Mouse (Mus musculus): ENCODE results near the gene Rbpjl. TPM values are rescaled to one million over a fixed set of nuclear protein-coding genes. Genes with fewer than 3 reads are reported as not detected.

The Rbpjl gene
- total RNA-seq, 2 experiments from 2014 or later: not detected

DNA sequence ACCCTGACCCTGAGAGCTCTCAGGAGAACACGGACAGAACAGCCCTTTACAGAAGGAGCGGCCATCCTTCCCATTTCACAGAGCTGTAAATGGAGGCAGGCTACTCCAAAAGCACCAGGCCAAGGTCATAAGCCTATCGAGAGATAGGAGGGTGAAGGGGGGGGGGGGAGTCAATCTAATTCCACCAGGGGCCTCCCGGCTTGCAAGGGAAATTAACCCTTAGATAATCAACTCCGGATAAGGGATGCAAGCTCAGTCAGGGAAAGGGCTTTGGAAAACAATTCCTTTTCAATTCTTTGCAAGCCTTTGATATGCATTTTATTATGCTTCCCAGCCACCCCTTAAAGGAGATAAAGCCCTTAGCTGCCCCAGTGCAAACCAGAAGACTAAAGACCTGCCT lies 25.5 kb downstream of the Rbpjl start:
- DNase-seq (ENCODE audit: low spot score): no peak

DNA sequence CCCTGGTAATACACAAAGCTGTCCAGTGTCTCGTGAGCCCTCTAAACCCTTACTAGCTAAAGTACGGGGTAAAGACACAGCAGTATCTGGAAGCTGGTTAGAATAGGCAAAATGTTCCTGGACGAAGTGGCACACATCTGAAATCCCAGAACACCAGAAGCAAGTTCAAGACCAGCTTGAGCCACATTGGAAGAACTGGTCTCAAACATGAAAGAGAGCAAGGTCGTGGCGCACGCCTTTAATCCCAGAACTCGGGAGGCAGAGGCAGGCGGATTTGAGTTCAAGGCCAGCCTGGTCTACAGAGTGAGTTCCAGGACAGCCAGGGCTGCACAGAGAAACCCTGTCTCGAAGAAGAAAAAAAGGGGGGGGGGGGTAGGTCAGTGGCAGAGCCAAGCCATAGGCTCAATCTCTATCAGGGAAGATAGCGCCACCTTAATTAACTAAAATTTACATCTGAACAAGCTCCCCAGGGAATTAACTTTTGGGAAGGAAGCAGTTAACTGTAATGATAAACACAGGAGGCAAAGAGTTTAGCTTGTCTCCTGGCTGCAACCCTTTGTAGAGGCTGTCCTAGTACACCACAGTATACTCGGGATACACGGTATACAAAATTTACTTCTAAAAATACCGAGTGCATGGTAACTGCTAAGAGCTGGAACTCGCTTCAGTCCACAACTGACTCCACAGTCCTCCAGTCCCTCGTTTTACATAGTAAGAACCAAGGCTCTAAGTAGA lies 27.1 kb downstream of the Rbpjl start:
- no peak for DNase-seq (ENCODE audit: low spot score)

- no peak for DNase-seq (ENCODE audit: low spot score)
Measured at GRCm38 (mm10) chr2:164430697-164431096, 27.8 kb downstream of the Rbpjl start.

DNA sequence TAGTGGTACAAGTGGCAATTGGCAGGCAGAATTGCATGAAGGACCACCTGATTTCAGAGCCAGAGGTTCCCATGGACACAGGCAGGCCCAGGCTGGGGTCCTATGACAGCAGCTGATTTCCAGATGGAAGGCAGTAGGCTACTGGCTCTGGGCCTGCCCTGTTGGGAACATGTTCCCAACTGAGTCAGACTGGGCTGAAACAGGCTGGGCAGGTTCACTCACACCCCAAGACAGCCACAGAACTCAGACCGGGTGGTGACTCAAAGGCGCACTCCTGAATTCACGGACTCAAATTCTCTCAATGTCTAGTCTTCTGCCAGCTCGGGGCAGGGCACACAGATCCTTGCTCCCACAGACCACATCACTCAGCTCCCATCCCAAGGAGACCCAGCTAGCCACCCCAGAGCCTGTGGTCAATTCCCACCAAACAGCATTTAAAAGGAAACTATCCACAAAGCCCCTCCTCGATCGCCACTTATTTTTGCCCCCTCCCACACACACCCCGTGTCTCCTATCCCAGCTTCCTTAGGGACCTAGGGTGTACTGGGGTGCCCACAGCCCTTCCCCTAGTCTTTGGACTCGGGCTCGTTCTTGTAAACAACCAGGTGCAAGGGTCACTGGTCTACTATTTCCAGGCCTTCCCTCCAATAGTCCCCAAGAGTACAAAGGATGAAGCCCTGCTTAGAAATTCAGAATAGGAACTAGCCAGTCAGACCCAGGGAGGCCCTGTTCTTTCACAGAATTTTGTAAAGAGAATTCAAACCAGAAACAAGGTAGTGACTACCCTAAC lies 28.9 kb downstream of the Rbpjl start:
- no peak for DNase-seq (ENCODE audit: low spot score)

- peak; percentile 66 for DNase-seq (ENCODE audit: low spot score)
Measured at GRCm38 (mm10) chr2:164432541-164433191, 29.7 kb downstream of the Rbpjl start.

- no peak for DNase-seq (ENCODE audit: low spot score)
Measured at GRCm38 (mm10) chr2:164433278-164433895, 30.4 kb downstream of the Rbpjl start.

- DNase-seq (ENCODE audit: low spot score): no peak
Measured at GRCm38 (mm10) chr2:164434681-164435080, 31.7 kb downstream of the Rbpjl start.

GRCm38 (mm10) chr2:164435216-164436090 lies 32.5 kb downstream of the Rbpjl start:
- no peak for DNase-seq (ENCODE audit: low spot score)

GRCm38 (mm10) chr2:164436215-164436913 lies 33.4 kb downstream of the Rbpjl start:
- DNase-seq (ENCODE audit: low spot score): no peak

GRCm38 (mm10) chr2:164436961-164437360 lies 34.0 kb downstream of the Rbpjl start:
- peak; percentile 85 for DNase-seq (ENCODE audit: low spot score)

DNA sequence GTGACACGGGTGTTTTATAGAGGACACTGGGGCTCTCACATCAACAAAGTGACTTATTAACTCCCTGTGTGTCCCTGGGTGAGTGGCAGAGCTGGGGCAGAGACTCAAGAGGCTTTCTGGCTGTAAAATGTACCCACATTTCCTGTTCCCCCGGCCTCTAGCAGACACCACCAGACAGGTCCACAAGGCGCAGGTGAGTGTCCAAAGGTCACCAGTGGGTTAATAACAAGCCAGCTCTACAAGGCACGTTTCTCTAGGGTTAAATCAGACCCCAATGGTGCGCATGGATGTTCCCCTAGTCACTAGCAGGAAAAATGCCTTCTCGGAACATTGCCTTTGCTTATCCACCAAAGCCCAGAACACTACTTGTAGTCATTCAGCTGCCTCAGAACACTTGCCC lies 34.8 kb downstream of the Rbpjl start:
- no peak for DNase-seq (ENCODE audit: low spot score)

DNA sequence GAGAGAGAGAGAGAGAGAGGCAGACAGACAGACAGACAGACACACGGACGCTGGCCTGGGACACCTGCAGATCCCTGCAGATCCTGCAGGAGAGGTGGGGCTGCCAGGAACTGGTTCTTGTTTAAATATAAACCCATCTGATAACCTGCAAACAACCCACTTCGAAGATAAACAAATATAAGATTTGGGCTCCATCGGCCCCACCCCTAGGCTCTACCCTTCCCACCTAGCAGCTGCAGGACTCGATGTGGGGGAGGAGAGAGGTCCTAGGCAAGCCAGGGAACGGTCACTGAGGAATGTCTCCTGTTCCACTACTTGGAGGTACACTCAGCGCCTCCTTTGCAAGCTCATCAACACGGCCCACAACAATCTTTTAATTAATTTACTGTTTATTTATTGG lies 35.3 kb downstream of the Rbpjl start:
- no peak for DNase-seq (ENCODE audit: low spot score)

DNA sequence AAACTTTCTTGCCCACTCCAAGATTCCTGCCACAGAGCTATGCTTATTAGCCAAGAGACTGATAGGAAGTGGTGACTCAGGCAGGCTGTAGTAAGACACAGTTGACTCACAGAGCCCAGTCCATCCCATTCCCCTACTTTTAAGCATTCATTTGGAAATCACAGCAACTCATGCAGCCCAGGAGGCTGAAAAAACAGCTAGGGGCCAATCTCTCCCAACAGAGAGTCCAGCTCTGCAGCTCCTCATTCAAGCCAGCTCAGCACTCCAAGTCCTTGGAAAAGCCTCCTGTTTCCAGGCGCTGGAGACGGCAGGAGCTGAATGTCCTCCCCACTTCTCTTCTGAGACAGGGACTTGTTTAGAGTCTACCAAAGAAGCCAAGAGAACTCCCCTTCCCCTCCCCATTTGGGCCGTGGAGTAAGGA lies 36.1 kb downstream of the Rbpjl start:
- peak; percentile 63 for DNase-seq (ENCODE audit: low spot score)

GRCm38 (mm10) chr2:164440314-164440713 lies 37.4 kb downstream of the Rbpjl start:
- DNase-seq (ENCODE audit: low spot score): no peak

DNA sequence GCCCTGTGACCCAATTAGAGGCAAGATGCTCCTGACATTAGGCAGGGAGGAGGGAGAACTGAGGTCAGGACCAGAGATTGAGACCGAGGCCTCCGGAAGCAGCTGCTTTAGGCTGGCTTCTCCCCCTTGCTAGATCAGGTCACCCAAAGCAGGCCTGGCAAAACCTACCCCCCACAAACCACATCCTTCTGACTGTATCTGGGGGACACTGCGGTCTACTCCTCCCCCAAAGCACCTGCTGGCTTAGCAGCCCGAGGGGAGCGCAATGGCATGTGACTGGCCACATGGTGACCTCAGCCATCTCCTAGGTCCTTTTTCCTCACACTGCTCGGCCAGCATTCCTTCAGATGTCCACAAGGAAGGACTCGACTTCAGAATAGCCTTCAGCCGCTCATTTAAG lies 38.2 kb downstream of the Rbpjl start:
- peak; percentile 45 for DNase-seq (ENCODE audit: low spot score)

- no peak for DNase-seq (ENCODE audit: low spot score)
Measured at GRCm38 (mm10) chr2:164441731-164442130, 38.8 kb downstream of the Rbpjl start.

DNA sequence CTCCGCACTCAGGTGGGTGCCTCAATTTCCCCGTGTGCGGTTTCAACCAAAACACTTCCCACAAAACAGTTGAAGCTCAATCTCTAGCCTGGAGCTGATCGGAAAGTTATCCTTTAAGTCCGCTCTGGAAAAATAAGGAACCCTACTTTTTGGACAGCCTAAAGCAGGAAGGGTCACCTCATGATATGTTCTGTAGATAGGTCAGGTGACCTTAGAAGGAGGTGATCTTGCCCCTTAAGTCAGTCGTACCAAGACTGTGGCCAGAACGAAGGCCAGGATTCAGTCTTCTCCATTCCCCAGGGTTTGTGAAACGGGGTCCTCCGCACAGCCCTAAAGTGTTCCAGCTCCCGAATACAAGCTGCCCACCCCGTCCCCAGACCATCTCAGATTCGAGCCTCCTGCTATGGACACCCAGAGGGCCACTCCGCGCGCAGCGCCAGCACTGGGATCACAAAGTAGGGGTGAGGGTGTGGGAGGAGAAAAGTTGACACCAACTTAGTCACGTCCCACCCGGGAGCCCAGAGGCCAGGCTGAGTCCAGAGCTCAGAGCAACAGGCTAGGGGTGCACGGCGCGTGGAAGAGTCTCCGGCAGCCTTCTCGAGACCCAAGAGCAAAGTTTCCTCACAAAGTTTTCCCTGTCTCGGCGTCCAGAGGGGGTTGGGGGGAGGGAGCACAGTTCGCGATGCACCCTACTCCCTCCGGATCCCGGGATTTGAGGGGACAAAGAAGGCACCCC lies 39.5 kb downstream of the Rbpjl start:
- peak; percentile 69 for DNase-seq (ENCODE audit: low spot score)

DNA sequence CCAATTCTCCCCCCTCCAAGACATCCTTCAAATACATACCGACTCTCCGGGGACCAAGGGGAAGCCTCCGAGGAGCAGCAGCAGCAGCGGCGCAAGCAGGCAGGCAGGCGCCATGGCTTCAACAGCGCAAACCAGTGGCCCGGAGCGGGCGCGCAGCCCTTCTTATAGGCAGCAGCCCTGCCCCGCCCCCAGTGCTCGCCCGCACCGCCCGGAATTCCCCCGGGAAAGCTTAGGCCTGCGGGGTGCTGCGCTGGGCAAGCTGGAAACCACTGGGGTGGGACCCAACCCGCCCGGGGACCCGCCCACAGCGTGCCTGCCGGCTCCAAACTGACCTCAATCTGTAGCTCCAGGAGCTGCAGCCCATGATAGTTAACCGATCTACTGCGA lies 40.1 kb downstream of the Rbpjl start:
- DNase-seq (ENCODE audit: low spot score): peak; percentile 87

DNA sequence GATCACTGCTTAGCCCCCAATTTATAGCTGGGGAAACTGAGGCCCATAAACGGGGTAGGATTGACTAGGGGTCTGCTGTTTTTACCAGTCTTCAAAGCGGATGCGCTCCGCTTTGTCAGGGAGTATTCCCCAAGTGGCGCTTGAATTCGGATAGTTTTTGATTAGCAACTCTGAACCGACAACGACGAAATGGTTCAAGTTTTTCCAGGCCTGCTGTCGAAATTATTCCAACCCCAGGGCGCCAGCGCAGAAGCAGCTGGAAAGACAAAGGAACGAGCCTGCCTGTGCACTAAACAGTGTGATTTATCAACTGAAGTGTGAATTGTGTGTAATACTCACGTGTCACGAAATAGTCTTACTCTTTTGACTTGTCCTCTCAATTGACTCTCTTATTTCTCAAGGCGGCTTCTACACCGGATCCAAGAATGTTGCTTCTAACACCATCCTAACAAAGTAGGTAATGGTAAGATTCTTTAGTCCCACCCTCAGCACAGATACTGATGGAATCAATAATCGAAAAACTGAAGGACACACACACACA lies 40.6 kb downstream of the Rbpjl start, which contains the start of gene Sdc4:
Sdc4 (minus strand) TSS at position 428 of the 541 bp plus-strand sequence.
- DNase-seq (ENCODE audit: low spot score): peak; percentile 48

Data from gastrocnemius, adult 18-20 months (tissue).